ENCODE assay signal across 21 mouse cellular contexts in the genomic region with DNA sequence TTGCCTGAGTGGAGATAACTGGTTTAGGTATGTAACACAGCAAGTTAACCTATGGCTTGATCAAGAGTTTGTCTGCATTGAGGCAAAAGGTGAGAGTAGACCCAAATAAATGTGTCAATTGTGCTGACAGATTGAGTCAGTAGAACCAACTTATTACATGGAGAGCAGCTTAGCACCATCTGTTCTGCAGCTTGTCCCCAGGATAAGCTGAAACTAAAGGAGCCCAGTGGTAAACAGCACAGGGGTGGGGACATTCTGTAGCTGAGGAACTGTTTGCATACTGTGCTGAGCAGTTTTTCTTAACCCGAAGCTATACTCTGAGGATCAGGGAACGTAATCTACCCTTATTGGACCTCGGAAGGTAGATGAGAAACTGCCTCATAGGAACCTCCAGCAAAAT.
DNase-seq lines count a peak whose midpoint lies in the region; ATAC-seq lines count a peak whose summit lies in the region.
"Had no signal": no experiment of that assay in that cellular context is flagged by ENCODE, and none has a peak within 500 bp of the region (broad histone marks: within the 10 kb centered on the region; RNA-seq: fewer than 3 reads in every experiment).

No protein-coding gene starts in this region.

- ATAC-seq in frontal cortex, adult (ENCODE audit: low TSS enrichment), result peak; percentile 77; the same call in 1 of the 2 replicates
- ATAC-seq: forebrain, embryonic 14.5 days; intestine, embryonic 16.5 days had no signal

- peak; percentile 26 for DNase-seq in cerebellum, adult 11-12 months
- DNase-seq in cerebellum, postnatal 36 days, result no peak
- no peak for DNase-seq in frontal cortex, postnatal 14 days (ENCODE audit: low spot score in 2 of 2)
- DNase-seq in right cerebral cortex, adult 18-20 months, result peak; percentile 30
- DNase-seq in right cerebral cortex, postnatal 10 days (ENCODE audit: low spot score in 2 of 2), result no peak
- DNase-seq in telencephalon, adult 2 months (ENCODE audit: low read depth, low spot score), result peak; percentile 34
- no peak for DNase-seq in spleen, postnatal 4 days (ENCODE audit: low spot score in 2 of 2)
- DNase-seq: adrenal gland, postnatal 14 days; heart, adult 2 months; heart, postnatal 4 days; kidney, adult 8-10 months; kidney, postnatal 4 days; lung, embryonic 14.5 days; lung, postnatal 14 days; midbrain, embryonic 14.5 days; right cerebral cortex, postnatal 25 days; spleen, adult 18-20 months; thymus, postnatal 4 days had no signal

Comparison
In these comparisons a context has a peak if more than half of its experiments do, and no peak if none do; other contexts are left out.
1. DNase-seq: peak in cerebellum, adult 11-12 months (single experiment), right cerebral cortex, adult 18-20 months (single experiment) and telencephalon, adult 2 months (single experiment); none in cerebellum, postnatal 36 days (0 of 2), frontal cortex, postnatal 14 days (0 of 2), right cerebral cortex, postnatal 10 days (0 of 2) and spleen, postnatal 4 days (0 of 2).